Mouse (Mus musculus): ENCODE measurements at regions not wholly inside any gene's neighbourhood (a gene's known extent, or its start where the extent isn't known, plus 50 kb on each side); places are given as distances from the start of the nearest gene placed in this dataset.

DNA sequence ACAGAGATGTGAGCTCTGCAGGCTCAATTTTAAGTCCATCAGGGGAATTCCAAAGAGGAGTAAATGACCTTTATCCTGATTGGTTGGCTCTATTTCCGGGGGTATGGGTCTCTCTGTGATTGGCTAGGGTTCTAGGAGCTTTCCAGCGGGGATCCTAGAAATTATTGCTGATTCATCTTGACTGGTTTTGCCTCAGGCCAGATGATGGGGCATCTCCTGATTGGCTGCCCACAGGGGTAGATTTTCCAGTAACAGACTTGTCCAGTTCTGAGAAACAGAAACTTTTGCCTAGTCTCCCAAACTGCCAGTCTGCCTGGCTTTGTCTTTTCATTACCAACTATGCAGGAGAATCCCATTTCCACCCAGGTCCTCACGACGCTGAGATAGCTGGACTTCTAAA is 301.3 kb downstream of the Ins1 start:
- DNase-seq (ENCODE audit: low spot score in 2 of 2), result no peak

DNA sequence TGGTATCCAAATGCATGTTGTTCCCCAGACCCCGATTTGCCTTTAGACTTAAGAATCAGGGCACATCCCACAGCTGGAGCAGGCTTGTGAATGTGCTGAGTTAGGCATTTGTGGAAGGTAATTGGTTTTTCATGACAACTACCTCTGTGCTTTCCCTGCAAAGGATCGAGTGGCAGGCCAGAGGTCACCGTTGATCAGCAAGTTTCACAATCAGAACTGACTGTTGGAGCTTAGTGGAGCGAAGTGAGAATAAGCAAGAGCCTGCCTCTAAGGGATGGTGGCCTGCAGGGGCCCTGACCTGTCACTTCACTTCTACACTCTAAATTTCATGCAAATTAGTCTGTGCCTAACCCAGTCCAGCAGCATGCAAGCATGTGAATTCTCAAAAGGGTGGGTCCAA is 270.7 kb downstream of the Ins1 start:
- no peak for DNase-seq (ENCODE audit: low spot score in 2 of 2)

DNA sequence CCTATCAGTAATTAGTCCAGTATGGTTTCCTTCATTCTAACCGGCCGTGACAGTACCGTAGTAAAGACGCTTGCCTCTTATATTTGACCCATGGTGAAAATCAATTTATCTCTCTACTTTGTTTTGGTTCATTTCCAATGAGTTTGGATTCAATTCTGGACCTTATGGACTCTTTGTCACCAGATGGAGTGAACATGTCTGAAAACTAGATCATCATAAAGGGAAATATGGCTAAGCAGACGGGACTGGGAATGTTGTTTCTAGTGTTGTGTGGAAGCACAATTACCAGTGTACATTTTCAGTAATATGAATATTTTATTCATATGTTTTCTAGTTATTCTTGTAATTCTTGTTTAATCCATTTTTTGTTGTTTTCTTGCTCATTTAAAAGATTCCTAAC is 261.4 kb downstream of the Ins1 start:
- DNase-seq (ENCODE audit: low spot score in 2 of 2), result no peak

DNA sequence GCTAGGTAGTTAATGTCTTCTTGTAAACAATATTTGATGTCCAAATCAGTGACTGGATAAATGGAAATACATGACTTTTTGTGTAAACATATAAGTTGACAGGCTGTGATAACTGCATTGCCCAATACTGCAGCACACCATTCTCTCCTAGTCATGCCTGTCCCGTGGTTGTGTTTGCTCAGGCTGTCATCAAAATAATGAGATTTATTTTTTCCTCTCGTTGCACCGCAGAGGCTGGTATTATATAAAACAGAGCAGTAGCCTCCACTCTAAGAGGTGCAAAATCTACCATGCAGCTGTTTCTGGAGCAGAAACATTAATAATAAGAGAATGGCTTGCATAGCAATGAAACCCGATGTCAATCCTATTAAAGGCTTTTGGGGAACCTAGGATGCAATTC is 239.2 kb downstream of the Ins1 start:
- DNase-seq (ENCODE audit: low spot score in 2 of 2), result no peak
